Mouse (Mus musculus): ENCODE data around the gene Camkk1.

Gene Camkk1

GRCm38 (mm10) chr11:73049335-73049734 is 30.5 kb downstream of the Camkk1 start:
- DNase-seq (ENCODE audit: low read depth, low spot score), result peak; percentile 87

- DNase-seq (ENCODE audit: low read depth, low spot score), result no peak
Measured at GRCm38 (mm10) chr11:73052795-73053194, 34.0 kb downstream of the Camkk1 start.

- DNase-seq (ENCODE audit: low read depth, low spot score), result no peak
Measured at GRCm38 (mm10) chr11:73057701-73058100, 38.9 kb downstream of the Camkk1 start.

- no peak for DNase-seq (ENCODE audit: low read depth, low spot score)
Measured at GRCm38 (mm10) chr11:73059630-73060029, 40.8 kb downstream of the Camkk1 start.

- DNase-seq (ENCODE audit: low read depth, low spot score), result no peak
Measured at GRCm38 (mm10) chr11:73061413-73061812, 42.6 kb downstream of the Camkk1 start.

GRCm38 (mm10) chr11:73071839-73072238 is 53.0 kb downstream of the Camkk1 start:
- no peak for DNase-seq (ENCODE audit: low read depth, low spot score)

- no peak for DNase-seq (ENCODE audit: low read depth, low spot score)
Measured at GRCm38 (mm10) chr11:73076295-73076694, 57.5 kb downstream of the Camkk1 start.

- no peak for DNase-seq (ENCODE audit: low read depth, low spot score)
Measured at GRCm38 (mm10) chr11:73076733-73077132, 57.9 kb downstream of the Camkk1 start.

GRCm38 (mm10) chr11:73077211-73077720 is 58.5 kb downstream of the Camkk1 start:
- DNase-seq (ENCODE audit: low read depth, low spot score), result no peak

- no peak for DNase-seq (ENCODE audit: low read depth, low spot score)
Measured at GRCm38 (mm10) chr11:73078615-73079014, 59.8 kb downstream of the Camkk1 start.

GRCm38 (mm10) chr11:73080306-73080705 is 61.5 kb downstream of the Camkk1 start:
- no peak for DNase-seq (ENCODE audit: low read depth, low spot score)

- no peak for DNase-seq (ENCODE audit: low read depth, low spot score)
Measured at GRCm38 (mm10) chr11:73084303-73084702, 65.5 kb downstream of the Camkk1 start.

- DNase-seq (ENCODE audit: low read depth, low spot score), result no peak
Measured at GRCm38 (mm10) chr11:73084804-73085231, 66.0 kb downstream of the Camkk1 start.

- no peak for DNase-seq (ENCODE audit: low read depth, low spot score)
Measured at GRCm38 (mm10) chr11:73085391-73085790, 66.6 kb downstream of the Camkk1 start.

- DNase-seq (ENCODE audit: low read depth, low spot score), result no peak
Measured at GRCm38 (mm10) chr11:73087700-73088480, 69.1 kb downstream of the Camkk1 start.

GRCm38 (mm10) chr11:73090283-73090682 is 71.5 kb downstream of the Camkk1 start, which contains the start of gene Itgae:
TSS of gene Itgae (plus strand) at chr11:73090583.
- no peak for DNase-seq (ENCODE audit: low read depth, low spot score)

- DNase-seq (ENCODE audit: low read depth, low spot score), result no peak
Measured at GRCm38 (mm10) chr11:73090826-73091225, 72.0 kb downstream of the Camkk1 start.
